Mouse (Mus musculus) adipose tissue, adult 10 weeks (tissue): Measurements from ENCODE around the gene Ipp. TPM values are rescaled to one million over a fixed set of nuclear protein-coding genes. Genes with fewer than 3 reads are reported as not detected.

Experiments used
- polyA plus RNA-seq: library from polyadenylated mRNA; stranded (reverse); fragments of 350-450 nt; fragmentation: Illumina TruSeq; extraction: RNeasy Lipid Tissue Mini Kit (QIAGEN cat#74804); gene quantifications from one replicate; pipeline ENCODE4 v1.2.3, GENCODE M21; 2014; ENCODE audit warnings: low read depth, low replicate concordance

The Ipp gene
- polyA plus RNA-seq, result 10.2 TPM

DNA sequence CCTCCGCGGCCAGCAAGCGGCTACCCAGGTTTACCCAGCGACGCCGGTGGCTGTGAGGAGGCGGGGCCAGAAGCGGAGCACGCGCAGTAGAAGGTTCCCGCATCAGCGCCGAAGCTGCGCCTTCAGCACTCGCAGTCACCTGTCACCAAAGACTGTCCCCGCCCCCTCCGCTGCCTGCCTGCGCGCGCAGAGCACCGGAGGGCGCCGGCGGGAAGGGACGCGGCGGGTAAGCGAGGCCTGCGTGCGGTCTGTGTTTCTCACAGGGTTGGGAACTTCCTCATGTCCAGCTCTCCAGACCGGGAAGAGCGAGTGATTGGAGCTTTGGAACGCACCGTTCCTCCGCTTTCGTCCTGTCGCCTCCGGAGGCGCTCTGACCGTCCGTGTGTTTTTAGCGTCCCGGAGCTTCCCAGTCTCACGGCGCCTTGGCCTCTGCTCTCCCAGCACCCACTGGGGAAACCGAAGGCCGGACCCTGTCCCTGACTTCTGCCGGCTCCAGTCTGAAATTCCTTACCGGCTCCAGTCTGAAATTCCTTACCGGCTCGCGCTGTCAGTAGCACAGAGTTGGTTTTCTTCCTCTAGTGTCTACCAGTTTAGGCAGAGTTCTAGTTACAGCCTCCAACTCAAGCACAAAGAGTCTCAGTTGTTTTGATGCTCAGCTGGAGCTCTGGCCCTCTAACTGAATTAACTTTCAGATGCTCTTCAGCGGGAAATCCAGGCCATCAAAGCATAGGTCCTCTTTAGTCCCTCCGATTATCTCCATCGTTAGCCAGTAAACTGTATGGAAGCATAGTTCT is at the start of gene Ipp:
Gene Ipp, plus strand, starts transcription at position 125 of the 794 bp plus-strand sequence.

DNA sequence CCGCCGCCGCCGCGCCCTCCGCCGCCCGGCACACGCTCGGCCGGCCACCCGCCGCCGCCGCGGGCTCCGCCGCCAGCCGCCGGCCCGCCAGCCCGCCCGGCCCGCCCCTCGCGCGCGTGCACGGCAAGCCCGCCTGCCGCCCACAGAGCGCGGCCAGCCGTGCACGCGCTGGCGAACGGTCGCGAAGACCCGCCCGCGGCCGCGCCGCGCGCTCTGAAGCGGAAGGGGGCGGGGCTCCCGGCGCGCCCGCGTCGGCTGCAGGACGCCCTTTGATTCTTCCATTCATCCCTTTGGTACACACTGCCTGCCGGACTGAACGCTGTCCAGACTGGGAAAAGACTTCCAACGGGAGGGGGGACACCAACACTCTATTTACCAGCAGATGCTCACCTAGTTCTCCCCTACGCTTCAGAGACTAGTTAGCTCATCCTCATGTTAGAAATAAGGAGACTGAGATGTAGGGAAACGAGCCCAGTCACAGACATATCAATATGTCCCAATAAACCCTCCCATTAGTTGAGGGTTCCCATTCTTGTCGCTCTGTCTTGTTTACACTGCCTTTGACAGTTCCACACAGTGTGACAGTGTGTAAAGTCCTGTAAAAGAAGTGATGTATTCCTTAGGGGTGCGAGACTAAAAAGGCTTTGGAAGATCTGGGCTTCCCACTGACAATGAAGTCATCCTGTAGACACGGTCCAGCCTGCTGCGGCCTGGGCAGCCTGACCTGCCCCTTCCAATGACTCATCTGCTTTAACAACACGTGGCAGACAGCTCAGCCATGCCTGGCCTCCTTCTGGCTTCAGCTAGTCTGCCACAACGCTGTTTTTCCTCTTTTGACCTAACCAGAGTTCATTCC is 43.0 kb upstream of the Ipp start, which contains the start of gene Mast2:
Gene Mast2, minus strand, starts transcription at position 58 of the 856 bp plus-strand sequence.

DNA sequence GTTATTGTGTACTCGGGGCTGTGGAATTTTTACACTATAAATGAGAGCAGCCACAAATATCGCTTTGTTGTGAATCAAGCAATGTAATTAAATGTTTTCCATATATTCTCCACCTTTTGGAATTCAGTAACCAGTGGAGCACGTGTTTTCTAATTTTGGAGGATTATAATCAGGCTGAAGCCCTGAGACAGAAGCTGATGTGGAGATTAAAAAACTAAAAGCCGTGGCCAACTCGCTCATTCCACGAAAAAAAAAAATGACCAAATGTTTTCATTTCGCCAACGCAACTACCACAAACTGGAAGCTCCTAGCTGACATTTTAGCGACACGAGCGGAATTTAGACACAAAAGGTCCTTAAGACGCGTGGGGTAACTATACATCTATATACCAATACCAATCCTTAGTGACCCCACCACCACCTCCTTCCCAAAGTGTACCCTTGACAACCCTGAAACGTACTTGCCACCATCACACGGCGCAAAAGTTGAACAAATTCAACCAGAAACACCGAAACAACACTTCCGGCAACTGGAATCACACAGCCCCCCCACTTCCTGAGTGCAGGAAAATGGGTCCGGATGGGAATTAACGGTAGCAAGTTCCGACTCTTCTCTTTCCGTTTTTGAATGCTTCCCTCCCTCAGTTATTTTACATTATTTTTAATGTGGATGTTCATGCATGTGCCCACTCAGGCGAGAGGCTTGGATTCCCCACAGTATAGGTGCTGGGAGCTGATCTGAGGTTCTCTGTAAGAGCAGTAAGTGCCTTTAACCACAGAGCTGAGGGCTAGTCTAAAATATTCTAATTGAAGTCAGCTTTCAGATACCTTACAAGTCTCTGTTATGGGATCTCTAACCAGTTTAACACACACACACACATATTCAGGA is 48.3 kb downstream of the Ipp start, which contains the start of gene Tmem69:
Gene Tmem69, minus strand, starts transcription at position 524 of the 888 bp plus-strand sequence.

DNA sequence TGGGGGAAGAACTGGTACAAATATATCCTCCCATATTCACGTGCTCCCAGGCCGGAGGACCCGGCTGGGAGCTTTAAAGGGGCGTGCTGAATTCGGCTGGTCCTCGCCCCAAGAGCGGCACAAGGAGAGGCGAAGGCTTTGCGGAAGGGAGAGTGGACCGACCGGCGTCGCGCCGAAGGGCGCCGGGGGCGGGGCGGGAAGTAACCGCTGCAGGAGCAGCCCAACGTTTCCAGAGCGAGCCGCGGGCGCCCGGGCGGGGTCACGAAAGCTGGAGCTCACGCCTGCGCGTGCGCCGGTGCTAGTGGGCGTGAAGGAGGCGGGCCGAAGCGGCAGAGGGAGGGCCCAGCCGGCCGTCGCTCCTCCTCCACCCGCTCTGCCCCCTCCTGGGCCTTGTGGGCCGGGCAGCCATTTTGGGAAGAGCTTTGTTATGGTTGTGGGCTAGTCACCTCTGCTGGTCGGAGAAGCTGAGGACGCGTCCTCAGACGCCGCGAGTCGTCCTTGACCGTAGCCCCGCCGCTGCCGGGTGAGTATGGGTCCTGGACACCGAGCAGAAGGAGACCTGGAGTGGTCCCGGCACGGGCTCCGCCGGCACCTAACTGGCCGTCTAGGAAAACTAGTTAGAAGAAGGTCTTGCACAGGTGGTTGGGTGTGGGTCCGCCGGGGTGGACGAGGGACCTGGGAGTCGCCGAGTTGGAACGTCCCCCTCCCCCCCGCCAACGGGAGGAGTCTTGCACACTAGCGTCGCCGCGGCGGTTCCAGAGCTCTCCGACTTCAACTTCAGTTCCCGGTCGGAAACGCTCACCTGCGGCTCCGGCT is 50.2 kb downstream of the Ipp start, which contains the start of gene Gpbp1l1:
Gene Gpbp1l1, plus strand, starts transcription at position 353 of the 816 bp plus-strand sequence.

Other genes with a start within 250 kb of the Ipp start
- 24.1 TPM for gene Mast2, start 43.4 kb upstream of the Ipp start, polyA plus RNA-seq
- gene Tmem69, start 48.4 kb downstream of the Ipp start, polyA plus RNA-seq, result 16.5 TPM
- gene Gpbp1l1, start 50.1 kb downstream of the Ipp start, polyA plus RNA-seq, result 49.9 TPM
- gene Ccdc17, start 89.1 kb downstream of the Ipp start, polyA plus RNA-seq, result 15.1 TPM
- 36.5 TPM for gene Nasp, start 120.4 kb downstream of the Ipp start, polyA plus RNA-seq
- 798 TPM for gene Akr1a1, start 144.1 kb downstream of the Ipp start, polyA plus RNA-seq
- 770 TPM for gene Prdx1, start 178.0 kb downstream of the Ipp start, polyA plus RNA-seq
- 22.1 TPM for gene Mmachc, start 200.9 kb downstream of the Ipp start, polyA plus RNA-seq
- gene Ccdc163, start 201.0 kb downstream of the Ipp start, polyA plus RNA-seq, result 15.4 TPM
- 12.5 TPM for gene Tesk2, start 213.4 kb downstream of the Ipp start, polyA plus RNA-seq